Mouse (Mus musculus) lung, postnatal 0 days (tissue): ENCODE measurements around the gene Tor1aip2.

Source experiments
- CTCF ChIP-seq: IDR thresholded peaks from 2 replicates; pipeline ENCODE4 v1.5.1; 2016; ENCODE audit warnings: antibody characterized with exemption, mild to moderate bottlenecking
- EP300 ChIP-seq: IDR thresholded peaks from 2 replicates; pipeline ENCODE4 v1.6.1; 2016; ENCODE audit warnings: antibody characterized with exemption, mild to moderate bottlenecking, control low read depth

DNA sequence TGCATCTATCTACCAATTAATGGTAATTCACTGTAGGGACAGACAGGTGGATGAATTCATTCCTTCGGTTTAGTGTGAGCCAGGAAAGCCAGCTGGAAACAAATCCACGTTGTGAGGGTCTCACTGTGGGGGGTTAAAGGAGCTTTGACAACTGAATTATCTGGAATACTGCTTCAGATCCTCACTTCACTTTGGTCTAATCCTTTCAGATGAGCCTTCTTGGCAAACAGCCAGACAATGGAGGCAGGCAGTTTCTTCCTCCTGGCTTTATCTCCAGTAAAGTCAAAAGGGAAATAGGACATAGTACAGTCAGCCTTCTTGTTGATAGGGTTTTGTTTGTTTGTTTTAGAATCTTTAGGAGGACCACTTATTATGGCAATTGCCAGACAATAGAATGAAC, 45.8 kb upstream of the Tor1aip2 start:
- TF ChIP-seq EP300 = no peak
- no peak for TF ChIP-seq CTCF
